Mouse (Mus musculus) retina, adult 2 months (tissue): ENCODE data around the gene Cpt1c.

ENCODE experiments used
- DNase-seq: peaks from one replicate; pipeline ENCODE4 v3.0.0-alpha.2; 2012; ENCODE audit warnings: low read depth, low spot score

Cpt1c gene

GRCm38 (mm10) chr7:44962831-44963230 is 11.8 kb downstream of the Cpt1c start:
- DNase-seq = no peak

- DNase-seq = no peak
Observed at GRCm38 (mm10) chr7:44962337-44962736, 12.3 kb downstream of the Cpt1c start.

GRCm38 (mm10) chr7:44960512-44960910 is 14.1 kb downstream of the Cpt1c start:
- DNase-seq = no peak

- no peak for DNase-seq
Observed at GRCm38 (mm10) chr7:44959874-44960511, 14.7 kb downstream of the Cpt1c start.

- no peak for DNase-seq
Observed at GRCm38 (mm10) chr7:44959281-44959680, 15.4 kb downstream of the Cpt1c start.

- DNase-seq = no peak
Observed at GRCm38 (mm10) chr7:44958208-44958607, 16.4 kb downstream of the Cpt1c start.

GRCm38 (mm10) chr7:44957183-44957835 is 17.3 kb downstream of the Cpt1c start:
- DNase-seq = no peak

- no peak for DNase-seq
Observed at GRCm38 (mm10) chr7:44956266-44956665, 18.4 kb downstream of the Cpt1c start.

- no peak for DNase-seq
Observed at GRCm38 (mm10) chr7:44955628-44956027, 19.0 kb downstream of the Cpt1c start.

- no peak for DNase-seq
Observed at GRCm38 (mm10) chr7:44954091-44954885, 20.4 kb downstream of the Cpt1c start.

GRCm38 (mm10) chr7:44953561-44953960 is 21.1 kb downstream of the Cpt1c start:
- no peak for DNase-seq

- no peak for DNase-seq
Observed at GRCm38 (mm10) chr7:44952611-44953306, 21.9 kb downstream of the Cpt1c start.

- DNase-seq = no peak
Observed at GRCm38 (mm10) chr7:44951960-44952359, 22.7 kb downstream of the Cpt1c start.

GRCm38 (mm10) chr7:44949922-44950321 is 24.7 kb downstream of the Cpt1c start:
- no peak for DNase-seq

GRCm38 (mm10) chr7:44942904-44943303 is 31.7 kb downstream of the Cpt1c start, which contains the start of gene Tsks:
Gene Tsks (plus strand): TSS chr7:44943204.
- DNase-seq = no peak

GRCm38 (mm10) chr7:44938680-44939079 is 36.0 kb downstream of the Cpt1c start:
- no peak for DNase-seq

GRCm38 (mm10) chr7:44929204-44930151 is 45.2 kb downstream of the Cpt1c start, which contains the start of gene Ap2a1:
Gene Ap2a1 (minus strand): TSS chr7:44929496.
- peak; percentile 100 for DNase-seq

- no peak for DNase-seq
Observed at GRCm38 (mm10) chr7:44928570-44928969, 46.1 kb downstream of the Cpt1c start.

GRCm38 (mm10) chr7:44925468-44925867 is 49.2 kb downstream of the Cpt1c start:
- DNase-seq = no peak

GRCm38 (mm10) chr7:44922530-44922929 is 52.1 kb downstream of the Cpt1c start:
- no peak for DNase-seq

- DNase-seq = no peak
Observed at GRCm38 (mm10) chr7:44919127-44919526, 55.5 kb downstream of the Cpt1c start.
